Mouse (Mus musculus) MEL (cell line): ENCODE data around the gene Riok1. TPM values are rescaled to one million over a fixed set of nuclear protein-coding genes. Genes with fewer than 3 reads are reported as not detected.

ENCODE experiments used
- DNase-seq: peaks from one replicate; pipeline ENCODE4 v3.0.0; 2011; ENCODE audit warnings: low read depth, low spot score
- H3K27ac ChIP-seq: 2 replicates; pipeline ENCODE4 v1.5.1; 2012; ENCODE audit warnings: low read depth, mild to moderate bottlenecking, control low read depth, low read length, moderate library complexity; ENCODE audit not compliant: control insufficient read depth
- H3K27me3 ChIP-seq, 2 experiments: fragments of 150-350 bp in 1 of 2; sonication (generic) in 1 of 2; 2 replicates each; pipeline ENCODE4 v1.6.1; 2012; ENCODE audit warnings: low read length in 2 of 2, mild to moderate bottlenecking in 2 of 2, improper control_type of control experiment in 1 of 2, moderate library complexity in 1 of 2; ENCODE audit not compliant: insufficient read depth in 2 of 2, control insufficient read depth in 1 of 2
- H3K36me3 ChIP-seq, 2 experiments: 2 replicates each; pipeline ENCODE4 v1.6.1; 2012 to 2014; ENCODE audit warnings: low read length in 2 of 2, improper control_type of control experiment in 1 of 2, inconsistent platforms in 1 of 2, mild to moderate bottlenecking in 1 of 2; ENCODE audit not compliant: insufficient read depth in 2 of 2, control insufficient read depth in 1 of 2
- H3K4me1 ChIP-seq, 2 experiments: fragments of 150-350 bp in 1 of 2; sonication (generic) in 1 of 2; 2 replicates each; pipeline ENCODE4 v1.6.1; 2012; ENCODE audit warnings: low read length in 2 of 2, improper control_type of control experiment in 1 of 2, mild to moderate bottlenecking in 1 of 2; ENCODE audit not compliant: insufficient read depth in 2 of 2, control insufficient read depth in 1 of 2
- H3K4me3 ChIP-seq, 2 experiments: fragments of 150-350 bp in 1 of 2; sonication (generic) in 1 of 2; 2 replicates each; pipeline ENCODE4 v1.5.1; 2012; ENCODE audit warnings: low read depth in 2 of 2, low read length in 2 of 2, mild to moderate bottlenecking in 2 of 2, moderate library complexity in 2 of 2, control low read depth in 1 of 2, improper control_type of control experiment in 1 of 2; ENCODE audit not compliant: control insufficient read depth in 1 of 2, insufficient read depth in 1 of 2
- H3K79me2 ChIP-seq: 2 replicates; pipeline ENCODE4 v1.6.1; 2012; ENCODE audit warnings: mild to moderate bottlenecking, low read length, moderate library complexity; ENCODE audit not compliant: control insufficient read depth, poor library complexity, insufficient read depth
- H3K9ac ChIP-seq: 2 replicates; pipeline ENCODE4 v1.6.1; 2012; ENCODE audit warnings: low read depth, mild to moderate bottlenecking, control low read depth, low read length, moderate library complexity; ENCODE audit not compliant: control insufficient read depth, poor library complexity, severe bottlenecking
- H3K9me3 ChIP-seq: fragments of 150-350 bp; sonication (generic); replicated peaks from 2 replicates; pipeline ENCODE4 v1.6.1; 2012; ENCODE audit warnings: mild to moderate bottlenecking, low read length, improper control_type of control experiment, moderate library complexity; ENCODE audit not compliant: insufficient read depth
- BHLHE40 ChIP-seq: IDR thresholded peaks from 2 replicates; pipeline ENCODE4 v1.6.1; 2012; ENCODE audit warnings: low read depth, mild to moderate bottlenecking, inconsistent platforms, low read length, improper control_type of control experiment, borderline replicate concordance
- CHD1 ChIP-seq: IDR thresholded peaks from 2 replicates; pipeline ENCODE4 v1.6.1; 2012; ENCODE audit warnings: low read depth, mild to moderate bottlenecking, inconsistent platforms, low read length, improper control_type of control experiment
- E2F4 ChIP-seq: IDR thresholded peaks from 2 replicates; pipeline ENCODE4 v1.6.1; 2011; ENCODE audit warnings: low read depth, low read length, improper control_type of control experiment, borderline replicate concordance
- ELF1 ChIP-seq: IDR thresholded peaks from 2 replicates; pipeline ENCODE4 v1.6.1; 2014; ENCODE audit warnings: low read depth, mild to moderate bottlenecking, inconsistent platforms, low read length, improper control_type of control experiment, moderate library complexity
- EP300 ChIP-seq, 2 experiments: IDR thresholded peaks; 2 replicates each; pipeline ENCODE4 v1.6.1; 2011; ENCODE audit warnings: improper control_type of control experiment in 2 of 2, low read length in 2 of 2, low read depth in 1 of 2, mild to moderate bottlenecking in 1 of 2
- GABPA ChIP-seq: IDR thresholded peaks from 2 replicates; pipeline ENCODE4 v1.6.1; 2012; ENCODE audit warnings: low read depth, mild to moderate bottlenecking, inconsistent platforms, low read length, improper control_type of control experiment, moderate library complexity
- GATA1 ChIP-seq: IDR thresholded peaks from 2 replicates; pipeline ENCODE4 v1.6.1; 2011; ENCODE audit warnings: low read depth, low read length, improper control_type of control experiment
- HCFC1 ChIP-seq: IDR thresholded peaks from 2 replicates; pipeline ENCODE4 v1.6.1; 2012; ENCODE audit warnings: low read depth, mild to moderate bottlenecking, inconsistent platforms, low read length, improper control_type of control experiment, moderate library complexity
- KAT2A ChIP-seq: conservative IDR thresholded peaks from 2 replicates; pipeline ENCODE4 v1.6.1; 2012; ENCODE audit warnings: low read depth, low read length, improper control_type of control experiment, inconsistent platforms
- MAX ChIP-seq: IDR thresholded peaks from 2 replicates; pipeline ENCODE4 v1.6.1; 2011; ENCODE audit warnings: low read length, improper control_type of control experiment
- MEF2A ChIP-seq: IDR thresholded peaks from 2 replicates; pipeline ENCODE4 v1.6.1; 2014; ENCODE audit warnings: low read depth, mild to moderate bottlenecking, inconsistent platforms, low read length, improper control_type of control experiment; ENCODE audit not compliant: poor library complexity, insufficient replicate concordance, severe bottlenecking; ENCODE audit errors: extremely low read depth
- MYB ChIP-seq: IDR thresholded peaks from 2 replicates; pipeline ENCODE4 v1.6.1; 2011; ENCODE audit warnings: mild to moderate bottlenecking, low read depth, low read length, improper control_type of control experiment
- MYC ChIP-seq: IDR thresholded peaks from 2 replicates; pipeline ENCODE4 v1.6.1; 2011; ENCODE audit warnings: low read depth, mild to moderate bottlenecking, low read length, improper control_type of control experiment, moderate library complexity
- NELFE ChIP-seq: IDR thresholded peaks from 2 replicates; pipeline ENCODE4 v1.6.1; 2011; ENCODE audit warnings: low read depth, low read length, improper control_type of control experiment
- POLR2A ChIP-seq, 2 experiments: IDR thresholded peaks; 2 replicates each; pipeline ENCODE4 v1.6.1; 2011 to 2012; ENCODE audit warnings: low read length in 2 of 2, mild to moderate bottlenecking in 2 of 2, control low read depth in 1 of 2, improper control_type of control experiment in 1 of 2, low read depth in 1 of 2, moderate library complexity in 1 of 2; ENCODE audit not compliant: control insufficient read depth in 1 of 2, insufficient read depth in 1 of 2, poor library complexity in 1 of 2
- POLR2AphosphoS2 ChIP-seq: IDR thresholded peaks from 2 replicates; pipeline ENCODE4 v1.6.1; 2011; ENCODE audit warnings: low read length, improper control_type of control experiment
- POLR2AphosphoS5 ChIP-seq: IDR thresholded peaks from 2 replicates; pipeline ENCODE4 v1.6.1; 2012; ENCODE audit warnings: low read depth, borderline replicate concordance, mild to moderate bottlenecking, inconsistent platforms, low read length, moderate library complexity, mixed read lengths
- RAD21 ChIP-seq: IDR thresholded peaks from 2 replicates; pipeline ENCODE4 v1.6.1; 2011; ENCODE audit warnings: mild to moderate bottlenecking, low read depth, low read length, improper control_type of control experiment
- RCOR1 ChIP-seq: IDR thresholded peaks from 2 replicates; pipeline ENCODE4 v1.6.1; 2012; ENCODE audit warnings: low read depth, mild to moderate bottlenecking, inconsistent platforms, low read length, improper control_type of control experiment
- SMC3 ChIP-seq: IDR thresholded peaks from 2 replicates; pipeline ENCODE4 v1.6.1; 2011; ENCODE audit warnings: low read depth, low read length, improper control_type of control experiment
- TAL1 ChIP-seq: IDR thresholded peaks from 2 replicates; pipeline ENCODE4 v1.6.1; 2012; ENCODE audit warnings: mild to moderate bottlenecking, inconsistent platforms, low read length, moderate library complexity, mixed read lengths
- TBP ChIP-seq: IDR thresholded peaks from 2 replicates; pipeline ENCODE4 v1.8.0; 2011; ENCODE audit warnings: low read depth, low read length, improper control_type of control experiment
- UBTF ChIP-seq: IDR thresholded peaks from 2 replicates; pipeline ENCODE4 v1.6.1; 2012; ENCODE audit warnings: low read depth, mild to moderate bottlenecking, inconsistent platforms, low read length, improper control_type of control experiment, moderate library complexity, borderline replicate concordance; ENCODE audit not compliant: insufficient read depth
- USF1 ChIP-seq: IDR thresholded peaks from 2 replicates; pipeline ENCODE4 v1.6.1; 2014; ENCODE audit warnings: low read depth, mild to moderate bottlenecking, inconsistent platforms, low read length, improper control_type of control experiment, moderate library complexity
- USF2 ChIP-seq, 2 experiments: IDR thresholded peaks; 2 replicates each; pipeline ENCODE4 v1.6.1; 2011 to 2012; ENCODE audit warnings: improper control_type of control experiment in 2 of 2, low read length in 2 of 2, borderline replicate concordance in 1 of 2, inconsistent platforms in 1 of 2, low read depth in 1 of 2, mild to moderate bottlenecking in 1 of 2; ENCODE audit not compliant: insufficient read depth in 1 of 2
- ZKSCAN1 ChIP-seq: IDR thresholded peaks from 2 replicates; pipeline ENCODE4 v1.6.1; 2012; ENCODE audit warnings: low read depth, mild to moderate bottlenecking, inconsistent platforms, low read length, improper control_type of control experiment, moderate library complexity
- polyA plus RNA-seq, 2 experiments: library from polyadenylated mRNA; stranded (reverse) in 1 of 2; unstranded in 1 of 2; fragments of >175 nt in 1 of 2; fragments of >200 nt in 1 of 2; gene quantifications; 2 replicates each; pipeline versions ENCODE4 v1.2.1 to v1.2.4; 2012; ENCODE audit warnings: low replicate concordance in 2 of 2, low read depth in 1 of 2; ENCODE audit not compliant: insufficient read length in 2 of 2, insufficient read depth in 1 of 2, missing spikeins in 1 of 2
- total RNA-seq: library from RNA; depleted of rRNA; stranded (reverse); fragments of 300-350 nt; gene quantifications from 2 replicates; pipeline ENCODE4 v1.2.3, GENCODE M21; 2012

Riok1 gene
- total and polyA plus RNA-seq, 3 experiments, result 40.5 to 43.7 TPM; not detected in 1

GRCm38 (mm10) chr13:38088008-38088407 is 51.2 kb downstream of the Riok1 start:
- no peak overlapping the region for H3K4me3 ChIP-seq
- TF ChIP-seq POLR2AphosphoS5, result no peak
- TF ChIP-seq POLR2AphosphoS2, result no peak
- no peak for TF ChIP-seq MEF2A
- TF ChIP-seq E2F4, result no peak
- no peak for TF ChIP-seq MYC
- TF ChIP-seq GABPA, result no peak
- TF ChIP-seq MAX, result no peak
- no peak for TF ChIP-seq NELFE
- no peak for TF ChIP-seq POLR2A (IDR thresholded peaks at IDR 0.05; ENCODE audit: control insufficient read depth in 1 of 2, insufficient read depth in 1 of 2, low read depth in 1 of 2, low read length in 2 of 2, poor library complexity in 1 of 2)
- TF ChIP-seq BHLHE40, result no peak
- no peak for TF ChIP-seq TAL1
- TF ChIP-seq UBTF, result no peak
- no peak for TF ChIP-seq HCFC1
- no peak for TF ChIP-seq RAD21
- no peak for TF ChIP-seq EP300 (IDR thresholded peaks at IDR 0.05; ENCODE audit: low read depth in 1 of 2, low read length in 2 of 2)
- TF ChIP-seq, all 39 proteins: peak for 0
- Histone ChIP-seq H3K27ac (no peak overlapping the region), H3K9me3 (no peaks in the 10 kb centered on the region), H3K36me3 (0 out of 4 replicates have a peak, but pooled peaks cover 0 to 3% of the 10 kb centered on the region in 2 experiments), H3K4me1 (peaks cover 0 to 4% of the 10 kb centered on the region in 2 experiments; a peak in 1 of 4 replicates), H3K9ac (no peak overlapping the region), H3K79me2 (no peaks in the 10 kb centered on the region), H3K27me3 (peaks cover 2 to 5% of the 10 kb centered on the region in 2 experiments; a peak in 3 of 4 replicates)
- no peak for DNase-seq

GRCm38 (mm10) chr13:38089449-38089848 is 52.7 kb downstream of the Riok1 start:
- Histone ChIP-seq H3K9ac (no peak overlapping the region), H3K4me1 (peaks cover 0 to 4% of the 10 kb centered on the region in 2 experiments; a peak in 1 of 4 replicates), H3K79me2 (no peaks in the 10 kb centered on the region), H3K27me3 (peaks cover 3 to 5% of the 10 kb centered on the region in 2 experiments; a peak in 3 of 4 replicates), H3K36me3 (0 out of 4 replicates have a peak, but pooled peaks cover 0 to 3% of the 10 kb centered on the region in 2 experiments), H3K27ac (no peak overlapping the region), H3K9me3 (no peaks in the 10 kb centered on the region), H3K4me3 (no peak overlapping the region)
- TF ChIP-seq SMC3, result no peak
- TF ChIP-seq TBP, result no peak
- TF ChIP-seq ELF1, result no peak
- TF ChIP-seq RCOR1, result no peak
- TF ChIP-seq POLR2AphosphoS5, result no peak
- TF ChIP-seq MYB, result no peak
- TF ChIP-seq POLR2AphosphoS2, result no peak
- TF ChIP-seq USF2 (IDR thresholded peaks at IDR 0.05; ENCODE audit: borderline replicate concordance in 1 of 2, insufficient read depth in 1 of 2, low read depth in 1 of 2, low read length in 2 of 2), result no peak
- TF ChIP-seq GATA1, result no peak
- no peak for TF ChIP-seq USF1
- TF ChIP-seq MAX, result no peak
- TF ChIP-seq NELFE, result no peak
- TF ChIP-seq MYC, result no peak
- no peak for TF ChIP-seq ZKSCAN1
- TF ChIP-seq KAT2A, result no peak
- no peak for TF ChIP-seq BHLHE40
- TF ChIP-seq E2F4, result no peak
- no peak for TF ChIP-seq UBTF
- no peak for TF ChIP-seq MEF2A
- no peak for TF ChIP-seq CHD1
- no peak for DNase-seq
